Mouse (Mus musculus) left cerebral cortex, adult 9 months (tissue): Measurements from ENCODE around the gene Usp43.

ENCODE experiments used
- DNase-seq, 2 experiments: peaks; one replicate each; pipeline ENCODE4 v3.0.0; 2022; ENCODE audit warnings: low spot score in 2 of 2

Gene Usp43

GRCm38 (mm10) chr11:67897064-67897560, 24.8 kb downstream of the Usp43 start:
- DNase-seq = peak in 1 of 2 experiments; percentile 67

DNA sequence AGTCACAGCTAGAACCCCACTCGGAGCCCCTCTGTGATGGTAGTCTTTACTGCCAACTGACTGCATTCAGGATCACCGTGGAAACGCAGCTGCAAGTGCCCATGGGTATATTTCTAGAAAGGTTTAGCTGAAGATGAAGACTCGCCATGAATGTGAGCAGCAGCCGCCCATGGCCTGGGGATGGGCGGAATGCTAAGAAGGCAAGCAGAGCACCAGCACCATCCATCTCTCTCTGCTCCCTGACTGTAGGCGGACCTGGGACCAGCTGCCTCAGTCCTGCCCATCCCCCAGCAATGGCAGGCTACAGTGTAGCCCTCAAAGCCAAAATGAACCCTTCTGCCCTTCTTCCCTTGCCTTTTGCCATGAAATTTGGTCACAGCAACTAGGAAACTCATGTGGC, 26.3 kb downstream of the Usp43 start:
- DNase-seq = no peak

GRCm38 (mm10) chr11:67888521-67888920, 33.4 kb downstream of the Usp43 start:
- peak in 1 of 2 experiments; percentile 22 for DNase-seq

GRCm38 (mm10) chr11:67885921-67886320, 36.0 kb downstream of the Usp43 start:
- DNase-seq = no peak

GRCm38 (mm10) chr11:67865521-67866197, 56.3 kb downstream of the Usp43 start:
- DNase-seq = no peak

DNA sequence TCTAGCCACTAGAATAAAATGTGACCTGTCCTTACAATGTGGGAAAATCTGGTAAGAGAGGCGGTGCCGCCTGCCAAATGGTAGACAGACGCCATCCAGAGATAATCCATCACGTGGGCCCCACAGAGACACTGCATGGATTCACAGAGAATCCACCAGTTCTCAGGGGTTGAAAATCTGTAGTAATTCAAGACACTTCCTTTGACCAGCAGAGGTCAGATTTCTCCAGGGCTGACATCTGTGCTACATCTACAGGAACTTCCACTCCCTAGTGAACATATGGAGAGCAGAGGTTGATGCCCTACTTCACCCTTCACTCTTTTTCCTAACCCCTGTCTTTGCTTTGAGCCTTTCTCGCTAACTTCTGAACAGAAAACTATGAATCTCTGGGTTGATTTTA, 56.9 kb downstream of the Usp43 start:
- DNase-seq = no peak

DNA sequence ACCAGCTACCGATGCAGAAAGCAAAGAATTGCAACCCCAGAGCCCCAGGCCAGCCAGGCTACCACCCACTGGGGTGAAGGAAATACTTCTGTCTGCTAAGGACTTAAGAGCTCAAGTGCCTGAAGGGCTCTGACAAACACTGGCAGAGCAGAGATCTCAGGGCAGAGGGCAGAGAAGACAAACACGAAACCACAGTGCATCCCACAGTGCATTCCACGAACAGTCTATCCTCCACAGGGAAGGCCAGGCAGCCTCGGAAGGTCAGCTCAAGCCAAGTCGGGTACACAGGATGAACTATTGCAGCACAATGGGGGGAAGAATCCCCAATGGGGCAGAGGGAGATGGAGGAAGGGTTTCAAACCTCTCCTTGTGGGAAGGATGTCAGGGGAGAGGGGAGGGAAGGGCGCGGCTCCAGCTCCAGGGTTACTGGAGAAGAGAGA, 60.5 kb downstream of the Usp43 start:
- no peak for DNase-seq

DNA sequence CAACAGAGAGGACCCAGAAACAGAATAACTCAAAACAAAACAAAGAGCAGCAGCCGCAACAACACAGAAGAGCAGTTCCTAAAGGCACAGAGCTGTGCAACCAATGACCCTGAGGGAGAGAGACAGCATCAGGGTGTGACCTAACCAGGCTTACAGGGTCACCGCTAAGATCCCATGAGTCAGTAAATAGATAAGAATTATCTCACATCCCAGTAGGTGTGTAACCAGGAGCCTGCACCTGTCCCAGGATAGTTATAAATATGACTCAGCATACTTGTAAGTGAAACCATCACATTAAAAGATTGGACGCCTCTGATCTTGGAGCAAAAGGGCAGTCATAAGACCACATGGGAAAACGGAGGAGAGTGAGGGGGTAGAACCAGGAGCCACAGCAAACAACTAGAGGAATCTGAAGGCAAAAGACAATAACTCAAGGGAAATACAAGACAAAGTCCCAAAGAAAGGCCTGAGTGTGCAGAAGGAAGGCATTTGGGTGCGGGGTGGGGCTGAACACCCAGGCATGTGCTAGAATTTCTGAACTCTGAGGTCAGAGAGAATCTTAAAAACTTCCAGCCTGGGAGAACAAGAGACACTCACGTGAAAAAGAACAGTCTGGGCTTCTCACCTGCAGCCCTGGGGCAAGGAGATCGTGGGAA, 61.1 kb downstream of the Usp43 start:
- DNase-seq = no peak

- no peak for DNase-seq
Measured at GRCm38 (mm10) chr11:67858518-67858917, 63.4 kb downstream of the Usp43 start.

GRCm38 (mm10) chr11:67855035-67855434, 66.9 kb downstream of the Usp43 start:
- DNase-seq = no peak

GRCm38 (mm10) chr11:67853996-67854395, 68.0 kb downstream of the Usp43 start:
- no peak for DNase-seq

GRCm38 (mm10) chr11:67851770-67852169, 70.2 kb downstream of the Usp43 start:
- no peak for DNase-seq

GRCm38 (mm10) chr11:67845193-67845592, 76.8 kb downstream of the Usp43 start:
- no peak for DNase-seq

DNA sequence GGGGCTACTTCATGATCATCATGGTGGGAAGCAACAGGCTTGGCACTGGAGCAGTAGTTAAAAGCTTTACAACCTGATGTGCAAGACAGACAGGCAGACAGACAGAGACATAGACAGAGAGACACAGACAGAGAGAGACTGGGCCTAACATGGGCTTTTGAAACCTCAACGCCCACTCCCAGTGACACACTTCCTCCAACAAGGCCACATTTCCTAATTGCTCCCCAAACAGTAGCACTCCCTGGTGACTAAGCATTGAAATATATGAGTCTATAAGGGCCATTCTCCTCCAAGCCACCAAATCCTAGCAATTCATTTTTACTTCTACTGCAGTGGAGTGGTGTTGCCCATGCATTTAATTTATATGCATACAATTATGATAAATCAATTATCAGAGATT, 82.1 kb downstream of the Usp43 start:
- no peak for DNase-seq

GRCm38 (mm10) chr11:67835408-67836078, 86.4 kb downstream of the Usp43 start:
- DNase-seq = no peak

- DNase-seq = no peak
Measured at GRCm38 (mm10) chr11:67831820-67832219, 90.1 kb downstream of the Usp43 start.

- DNase-seq = no peak
Measured at GRCm38 (mm10) chr11:67829530-67829929, 92.4 kb downstream of the Usp43 start.

- DNase-seq = no peak
Measured at GRCm38 (mm10) chr11:67828360-67829059, 93.4 kb downstream of the Usp43 start.

GRCm38 (mm10) chr11:67821560-67821959, 100.4 kb downstream of the Usp43 start:
- peak in 1 of 2 experiments; percentile 62 for DNase-seq

DNA sequence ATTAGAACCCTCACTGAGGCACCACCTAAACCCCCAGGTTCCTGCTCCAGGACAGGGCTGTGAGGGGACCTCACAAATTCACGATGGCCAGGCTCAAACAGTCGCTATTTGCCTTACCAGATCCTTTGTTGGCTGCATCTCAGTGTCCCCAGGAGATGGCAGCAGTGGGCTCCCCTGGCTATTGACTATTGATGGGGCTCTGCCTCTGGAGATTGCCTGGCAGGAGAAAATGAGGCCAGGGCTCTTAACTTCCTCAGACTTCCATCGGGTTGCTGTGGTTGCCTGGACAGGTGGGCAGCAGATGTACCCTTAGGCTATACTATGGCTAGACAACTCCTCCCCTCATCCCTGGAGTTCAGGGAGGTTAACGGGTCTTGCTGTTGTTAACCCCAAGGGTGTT, 101.7 kb downstream of the Usp43 start:
- DNase-seq = peak in 1 of 2 experiments; percentile 35

- peak in 1 of 2 experiments; percentile 48 for DNase-seq
Measured at GRCm38 (mm10) chr11:67819604-67820003, 102.3 kb downstream of the Usp43 start.

DNA sequence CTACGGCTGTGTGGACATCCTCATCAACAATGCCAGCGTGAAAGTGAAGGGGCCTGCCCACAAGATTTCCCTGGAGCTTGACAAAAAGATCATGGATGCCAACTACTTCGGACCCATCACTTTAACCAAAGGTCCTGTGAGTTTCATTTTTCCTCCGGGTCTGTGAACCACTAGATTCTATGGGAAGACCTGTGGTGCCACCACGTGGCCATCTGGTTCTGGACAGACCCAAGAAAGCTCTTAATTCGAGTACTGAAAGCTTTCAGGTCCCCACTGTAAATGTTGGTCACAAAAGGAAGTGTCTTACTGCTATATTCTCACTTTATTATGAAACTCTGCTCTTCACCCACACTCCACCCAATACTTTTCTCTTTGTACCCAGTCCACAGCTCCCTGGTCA, 110.4 kb downstream of the Usp43 start:
- peak in 1 of 2 experiments; percentile 32 for DNase-seq
